Comparison of ENCODE assay signal across 19 mouse cellular contexts in the genomic region with DNA sequence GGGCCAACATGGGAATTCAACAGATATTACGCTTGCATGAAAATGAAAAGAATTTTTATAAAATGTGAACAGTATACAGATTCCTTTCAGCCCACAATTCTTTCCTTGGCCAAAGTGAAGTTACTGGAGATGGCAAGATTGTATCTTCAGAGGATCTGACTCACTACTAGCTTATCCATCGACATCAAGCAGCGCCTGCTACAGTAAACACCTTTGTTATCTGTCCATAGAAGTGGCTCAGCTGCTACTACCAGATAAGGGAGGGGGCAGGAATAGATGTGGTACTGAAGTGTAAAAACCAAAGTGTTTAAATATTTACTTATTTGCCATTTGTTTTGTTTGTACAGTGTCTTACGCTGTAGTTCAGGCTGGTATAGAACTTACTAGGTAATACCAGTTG. TPM values are rescaled to one million over a fixed set of nuclear protein-coding genes. Genes with fewer than 3 reads are reported as not detected.
DNase-seq lines count a peak whose midpoint lies in the region; ATAC-seq and TF ChIP-seq lines count a peak whose summit lies in the region.
"Had no signal": no experiment of that assay in that cellular context is flagged by ENCODE, and none has a peak within 500 bp of the region (broad histone marks: within the 10 kb centered on the region; RNA-seq: fewer than 3 reads in every experiment).

No protein-coding gene starts in this region.

- no peak overlapping the region for H3K4me3 ChIP-seq in liver, embryonic 14.5 days (ENCODE audit: insufficient read depth in 1 of 2, low read depth in 2 of 2, low read length in 2 of 2)
- H3K4me3 ChIP-seq in hindbrain, embryonic 12.5 days, result no peak overlapping the region
- H3K4me3 ChIP-seq: embryonic facial prominence, embryonic 15.5 days; heart, embryonic 15.5 days; hindbrain, embryonic 10.5 days; kidney, embryonic 15.5 days; limb, embryonic 12.5 days; lung, embryonic 15.5 days; midbrain, embryonic 12.5 days had no signal

- peak overlapping the region; percentile 47 for H3K4me2 ChIP-seq in liver, embryonic 14.5 days (ENCODE audit: low read depth)
- no peak overlapping the region for H3K4me2 ChIP-seq in hindbrain, embryonic 12.5 days (replicated peaks)
- H3K4me2 ChIP-seq: embryonic facial prominence, embryonic 15.5 days; heart, embryonic 15.5 days; kidney, embryonic 15.5 days; limb, embryonic 12.5 days; lung, embryonic 15.5 days; midbrain, embryonic 12.5 days had no signal

- H3K9me3 ChIP-seq in liver, embryonic 14.5 days (ENCODE audit: control insufficient read depth, low read length), result no peaks in the 10 kb centered on the region
- H3K9me3 ChIP-seq in hindbrain, embryonic 12.5 days (replicated peaks), result no peaks in the 10 kb centered on the region
- H3K9me3 ChIP-seq: embryonic facial prominence, embryonic 15.5 days; heart, embryonic 15.5 days; hindbrain, embryonic 10.5 days; kidney, embryonic 15.5 days; limb, embryonic 12.5 days; lung, embryonic 15.5 days; midbrain, embryonic 12.5 days had no signal

- peak; percentile 31 to 69 for DNase-seq in spleen, postnatal 36 days (ENCODE audit: low spot score in 2 of 2)
- no peak for DNase-seq in spleen, postnatal 14 days (ENCODE audit: low spot score in 2 of 2)
- DNase-seq in c-Kit-positive CD71-positive TER-119-positive erythroid progenitor cells, embryonic 14.5 days (ENCODE audit: low spot score), result peak; percentile 82
- DNase-seq in liver, embryonic 14.5 days (ENCODE audit: low read depth in 3 of 3, low spot score in 3 of 3), result peak; percentile 80 to 91 (median 81)
- no peak for DNase-seq in testis, postnatal 14 days (ENCODE audit: low spot score)
- DNase-seq in layer of hippocampus, postnatal 10 days (ENCODE audit: low spot score in 2 of 2), result no peak
- DNase-seq: adrenal gland, postnatal 14 days; cerebellum, adult 18-20 months; cerebellum, postnatal 36 days; retina, postnatal 1 day had no signal

- TF ChIP-seq CTCF in liver, embryonic 14.5 days (IDR thresholded peaks at IDR 0.05; ENCODE audit: low read depth), result no peak

- no peaks in the 10 kb centered on the region for H3K36me3 ChIP-seq in liver, embryonic 14.5 days (replicated peaks; ENCODE audit: control insufficient read depth, insufficient read depth, low read depth)
- no peaks in the 10 kb centered on the region for H3K36me3 ChIP-seq in hindbrain, embryonic 12.5 days
- H3K36me3 ChIP-seq: embryonic facial prominence, embryonic 15.5 days; heart, embryonic 15.5 days; hindbrain, embryonic 10.5 days; kidney, embryonic 15.5 days; limb, embryonic 12.5 days; lung, embryonic 15.5 days; midbrain, embryonic 12.5 days had no signal

- ATAC-seq in liver, embryonic 14.5 days (ENCODE audit: insufficient read depth), result peak; percentile 96
- ATAC-seq in hindbrain, embryonic 12.5 days (ENCODE audit: low FRiP score), result no peak

- peak overlapping the region; percentile 83 for H3K27ac ChIP-seq in liver, embryonic 14.5 days
- H3K27ac ChIP-seq in hindbrain, embryonic 12.5 days, result no peak overlapping the region
- H3K27ac ChIP-seq: embryonic facial prominence, embryonic 15.5 days; heart, embryonic 15.5 days; hindbrain, embryonic 10.5 days; kidney, embryonic 15.5 days; limb, embryonic 12.5 days; lung, embryonic 15.5 days; macrophage; midbrain, embryonic 12.5 days had no signal

- 31% methylated on average over 4 of the region's 4 CpGs for WGBS in liver, embryonic 14.5 days (ENCODE audit: insufficient replicate concordance)
- WGBS in hindbrain, embryonic 12.5 days, result 93% methylated on average over 4 of the region's 4 CpGs

- peak; percentile 99 for TF ChIP-seq EP300 in liver, embryonic 14.5 days (IDR thresholded peaks at IDR 0.05; ENCODE audit: low read depth)

- no peak overlapping the region; the same call in 1 of the 2 replicates for H3K9ac ChIP-seq in liver, embryonic 14.5 days (replicated peaks)
- H3K9ac ChIP-seq in hindbrain, embryonic 12.5 days, result no peak overlapping the region
- H3K9ac ChIP-seq: embryonic facial prominence, embryonic 15.5 days; heart, embryonic 15.5 days; kidney, embryonic 15.5 days; limb, embryonic 12.5 days; lung, embryonic 15.5 days; midbrain, embryonic 12.5 days had no signal

- peaks cover 44 to 55% of the 10 kb centered on the region in 2 experiments for H3K4me1 ChIP-seq in liver, embryonic 14.5 days (replicated peaks; ENCODE audit: control insufficient read depth in 2 of 2, insufficient read depth in 2 of 2, low read length in 1 of 2)
- no peaks in the 10 kb centered on the region for H3K4me1 ChIP-seq in hindbrain, embryonic 12.5 days
- H3K4me1 ChIP-seq: embryonic facial prominence, embryonic 15.5 days; heart, embryonic 15.5 days; hindbrain, embryonic 10.5 days; limb, embryonic 12.5 days; lung, embryonic 15.5 days; midbrain, embryonic 12.5 days had no signal

- H3K27me3 ChIP-seq in liver, embryonic 14.5 days (ENCODE audit: control insufficient read depth, insufficient read depth, low read length), result no peaks in the 10 kb centered on the region
- H3K27me3 ChIP-seq in hindbrain, embryonic 12.5 days, result no peaks in the 10 kb centered on the region
- H3K27me3 ChIP-seq: embryonic facial prominence, embryonic 15.5 days; heart, embryonic 15.5 days; limb, embryonic 12.5 days; lung, embryonic 15.5 days; midbrain, embryonic 12.5 days had no signal

RNA-seq across cellular contexts. Expression of a gene that starts 8.6 kb away (rescaled TPM):
- 10.6 and 14.0 TPM in 2 replicates for polyA plus RNA-seq in liver, embryonic 14.5 days (2012; rRNA removed)
- polyA plus RNA-seq in liver, embryonic 14.5 days (2014; fragmentation: Nextera tagmentation; extraction: Ambion mirVana), result 30.2 and 34.3 TPM in 2 replicates
- 10 to 100 TPM; 14.6 to 15.2 TPM for total RNA-seq in layer of hippocampus, postnatal 10 days (2021)
- 12.8 and 15.2 TPM in 2 replicates for polyA plus RNA-seq in hindbrain, embryonic 12.5 days (2016; fragmentation: Nextera tagmentation; extraction: Ambion mirVana)

Comparison
In these comparisons a context has a peak if more than half of its experiments do, and no peak if none do; other contexts are left out.
1. DNase-seq: peak in spleen, postnatal 36 days (2 of 2), c-Kit-positive CD71-positive TER-119-positive erythroid progenitor cells, embryonic 14.5 days (single experiment) and liver, embryonic 14.5 days (3 of 3); none in spleen, postnatal 14 days (0 of 2), testis, postnatal 14 days (single experiment) and layer of hippocampus, postnatal 10 days (0 of 2).